Mouse (Mus musculus) midbrain, embryonic 14.5 days (tissue): ENCODE results near the gene Gja5. TPM values are rescaled to one million over a fixed set of nuclear protein-coding genes. Genes with fewer than 3 reads are reported as not detected.
A peak's percentile ranks its signal among the peaks of the same experiment; 100 is the strongest.

Source experiments
- ATAC-seq: fragments of 200-750 bp; cut with Nextera tagmentation; 2 replicates; pipeline ENCODE4 v1.8.0; 2017; ENCODE audit warnings: moderate number of reproducible peaks, moderate library complexity; ENCODE audit not compliant: low FRiP score, low TSS enrichment
- DNase-seq: peaks from one replicate; pipeline ENCODE4 v3.0.0-alpha.2; 2015
- H3K27ac ChIP-seq: fragments of 300-500 bp; sonication (generic); replicated peaks from 2 replicates; pipeline ENCODE4 v1.5.1; 2014; ENCODE audit warnings: mild to moderate bottlenecking, low read depth, low read length, moderate library complexity
- H3K27me3 ChIP-seq: fragments of 300-500 bp; sonication (generic); 2 replicates; pipeline ENCODE4 v1.6.1; 2014; ENCODE audit warnings: low read length, control low read depth, mixed read lengths; ENCODE audit not compliant: control insufficient read depth, insufficient read depth
- H3K36me3 ChIP-seq: fragments of 300-500 bp; sonication (generic); 2 replicates; pipeline ENCODE4 v1.6.1; 2014; ENCODE audit warnings: low read length, control low read depth; ENCODE audit not compliant: control insufficient read depth, insufficient read depth
- H3K4me1 ChIP-seq: fragments of 300-500 bp; sonication (generic); 2 replicates; pipeline ENCODE4 v1.6.1; 2014; ENCODE audit warnings: mild to moderate bottlenecking, antibody characterized with exemption, low read length, control low read depth; ENCODE audit not compliant: control insufficient read depth, insufficient read depth
- H3K4me2 ChIP-seq: fragments of 300-500 bp; sonication (generic); 2 replicates; pipeline ENCODE4 v1.6.1; 2014; ENCODE audit warnings: mild to moderate bottlenecking, low read length, moderate library complexity
- H3K4me3 ChIP-seq: fragments of 300-500 bp; sonication (generic); replicated peaks from 2 replicates; pipeline ENCODE4 v1.5.1; 2014; ENCODE audit warnings: low read depth, low read length
- H3K9ac ChIP-seq: fragments of 300-500 bp; sonication (generic); replicated peaks from 2 replicates; pipeline ENCODE4 v1.6.1; 2014; ENCODE audit warnings: mild to moderate bottlenecking, low read length, moderate library complexity
- H3K9me3 ChIP-seq: fragments of 300-500 bp; sonication (generic); 2 replicates; pipeline ENCODE4 v1.6.1; 2016; ENCODE audit warnings: low read length, control low read depth, mixed read lengths; ENCODE audit not compliant: control insufficient read depth
- WGBS: fragments of 180-500 bp; shearing (Covaris S2); extraction: QIAGEN DNeasy Blood & Tissue Kit; methylation state at CpG from one replicate; pipeline ENCODE4 v1.1.7; 2014; 5-methylcytosine and 5-hydroxymethylcytosine counted together
- polyA plus RNA-seq: library from polyadenylated mRNA; unstranded; fragments of >200 nt; fragmentation: Nextera tagmentation; extraction: Ambion mirVana; gene quantifications from 2 replicates; pipeline ENCODE4 v1.2.1, GENCODE M21; 2014

Gja5 gene
- polyA plus RNA-seq, 1 experiment from 2014 or later: 2.0 TPM

DNA sequence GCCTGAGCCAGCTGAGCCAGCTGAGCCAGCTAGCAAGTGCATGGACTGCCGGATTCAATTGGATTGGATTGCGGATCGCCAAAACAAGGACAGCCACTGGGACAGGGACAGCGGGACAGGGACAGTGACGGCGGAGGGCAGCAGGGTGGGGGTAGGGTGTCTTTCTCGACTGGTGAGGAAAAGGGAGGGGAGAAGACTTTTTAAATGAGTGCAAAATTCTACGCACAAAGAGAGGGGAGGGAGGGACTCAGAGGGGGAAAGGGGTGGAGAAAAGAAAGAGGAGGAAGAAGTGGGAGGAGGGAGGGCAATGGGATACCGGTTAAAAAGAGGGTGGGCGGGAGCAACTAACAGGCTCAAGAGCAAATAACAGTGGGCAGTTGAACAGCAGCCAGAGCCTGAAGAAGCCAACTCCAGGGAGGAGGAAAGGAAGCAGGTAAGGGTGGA lies 127.6 kb downstream of the Gja5 start:
- DNase-seq (peak; percentile 31), ATAC-seq (no peak)
- Histone ChIP-seq H3K4me2 (peak overlapping the region; percentile 44), H3K27ac (no peak overlapping the region), H3K9ac (peak overlapping the region; percentile 6; the same call in 1 of the 2 replicates), H3K4me1 (0 out of 2 replicates have a peak, but pooled peaks cover 8% of the 10 kb centered on the region), H3K4me3 (peak overlapping the region; percentile 24), H3K27me3 (no peaks in the 10 kb centered on the region), H3K36me3 (no peaks in the 10 kb centered on the region), H3K9me3 (no peaks in the 10 kb centered on the region)
- WGBS: 1% methylated on average over 10 of the region's 10 CpGs

DNA sequence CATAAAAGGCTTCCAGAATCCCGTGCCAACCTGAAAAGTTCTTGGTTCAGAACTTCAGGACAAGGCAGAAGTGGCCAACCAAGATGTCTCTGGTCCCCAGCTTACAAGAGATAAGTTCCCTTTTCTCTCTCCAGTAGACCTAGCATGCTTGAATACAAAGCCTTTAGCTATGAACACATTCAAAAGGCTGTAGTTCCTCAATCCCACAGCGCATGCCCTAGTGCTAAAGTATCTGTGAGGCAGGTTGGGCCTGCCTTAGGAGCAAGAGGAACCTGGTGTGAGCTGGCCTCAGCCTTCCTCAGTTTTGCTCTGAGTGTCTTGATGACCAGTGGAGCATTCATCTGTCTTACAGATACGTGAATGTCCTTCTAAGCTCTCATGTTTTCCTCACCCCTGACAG lies 131.1 kb downstream of the Gja5 start:
- no peak overlapping the region for H3K27ac ChIP-seq
- no peaks in the 10 kb centered on the region for H3K27me3 ChIP-seq
- no peak overlapping the region for H3K4me3 ChIP-seq
- H3K36me3 ChIP-seq: no peaks in the 10 kb centered on the region
- H3K4me1 ChIP-seq: 0 out of 2 replicates have a peak, but pooled peaks cover 8% of the 10 kb centered on the region
- no peak overlapping the region for H3K4me2 ChIP-seq
- no peaks in the 10 kb centered on the region for H3K9me3 ChIP-seq
- ATAC-seq (no peak), DNase-seq (no peak)
- 89% methylated on average over 3 of the region's 3 CpGs for WGBS
- H3K9ac ChIP-seq: no peak overlapping the region

DNA sequence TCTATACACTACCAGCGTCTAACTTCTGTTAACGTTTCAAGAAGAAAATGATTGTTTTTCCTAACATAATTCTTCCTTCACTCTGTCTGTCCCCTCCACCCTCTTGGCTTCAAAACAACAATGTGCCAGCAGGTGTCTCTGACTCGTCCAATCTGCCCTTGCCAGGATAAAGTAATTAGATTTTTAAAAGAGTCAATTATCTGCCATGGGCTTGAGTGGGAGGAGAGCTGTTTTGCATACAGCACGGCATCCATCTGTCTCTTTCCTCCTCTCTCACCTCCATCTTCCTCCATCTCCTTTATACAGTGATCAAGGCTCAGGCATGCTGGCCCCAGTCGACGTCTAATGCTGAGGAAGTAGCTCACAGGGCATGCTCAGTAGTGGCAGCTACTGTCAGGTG lies 132.6 kb downstream of the Gja5 start:
- no peak for ATAC-seq
- Histone ChIP-seq H3K36me3 (no peaks in the 10 kb centered on the region), H3K9ac (no peak overlapping the region), H3K4me1 (0 out of 2 replicates have a peak, but pooled peaks cover 7% of the 10 kb centered on the region), H3K27ac (no peak overlapping the region), H3K4me2 (no peak overlapping the region), H3K4me3 (no peak overlapping the region), H3K9me3 (no peaks in the 10 kb centered on the region), H3K27me3 (no peaks in the 10 kb centered on the region)
- DNase-seq: no peak
- 36% methylated on average over 6 of the region's 6 CpGs for WGBS

DNA sequence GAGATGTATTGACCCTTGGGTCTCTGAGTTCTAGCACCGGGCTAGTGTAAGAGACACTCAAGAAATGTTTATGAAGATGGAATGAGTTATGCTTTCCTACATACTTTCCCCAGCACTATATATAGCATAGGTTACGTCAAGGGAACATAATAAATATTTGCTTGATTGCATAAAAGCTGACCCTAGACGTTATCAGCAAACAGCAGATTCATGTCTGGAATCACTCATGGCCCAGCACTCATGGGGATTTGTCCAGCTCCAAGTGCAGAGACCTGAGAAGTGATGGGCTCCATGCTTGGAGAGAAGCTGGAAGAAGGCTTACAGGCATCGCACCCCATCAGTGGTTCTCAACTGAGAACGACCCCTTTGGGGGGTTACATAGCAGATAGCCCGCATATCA lies 135.2 kb downstream of the Gja5 start:
- ATAC-seq (no peak), DNase-seq (no peak)
- Histone ChIP-seq H3K27ac (no peak overlapping the region), H3K9me3 (no peaks in the 10 kb centered on the region), H3K4me1 (no peaks in the 10 kb centered on the region), H3K4me3 (no peak overlapping the region), H3K9ac (no peak overlapping the region), H3K27me3 (no peaks in the 10 kb centered on the region), H3K36me3 (no peaks in the 10 kb centered on the region), H3K4me2 (no peak overlapping the region)
- 92% methylated on average over 6 of the region's 6 CpGs for WGBS

DNA sequence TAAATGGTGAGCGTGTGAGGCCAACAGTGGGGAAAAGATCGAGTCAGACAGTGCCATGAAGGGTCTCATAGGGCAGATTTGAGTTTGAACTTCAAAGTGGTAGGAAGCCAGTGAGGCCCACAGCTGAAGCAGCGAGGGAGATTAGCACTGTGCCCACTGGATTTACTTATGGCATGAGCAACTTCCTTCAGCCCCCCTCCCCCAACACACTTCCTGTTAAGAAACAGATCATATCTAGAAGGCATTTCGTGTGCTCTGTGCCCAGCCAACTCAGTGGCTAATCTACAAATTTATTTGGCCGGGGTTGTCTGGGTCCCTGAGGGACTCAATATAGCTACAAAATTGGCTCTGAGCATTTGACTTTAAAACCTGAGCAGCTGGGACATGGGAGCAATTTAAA lies 139.7 kb downstream of the Gja5 start:
- Histone ChIP-seq H3K36me3 (no peaks in the 10 kb centered on the region), H3K9ac (no peak overlapping the region), H3K4me3 (no peak overlapping the region), H3K4me2 (no peak overlapping the region), H3K27ac (no peak overlapping the region), H3K27me3 (no peaks in the 10 kb centered on the region), H3K4me1 (no peaks in the 10 kb centered on the region), H3K9me3 (no peaks in the 10 kb centered on the region)
- ATAC-seq (no peak), DNase-seq (no peak)
- 75% methylated on average over 5 of the region's 5 CpGs for WGBS

DNA sequence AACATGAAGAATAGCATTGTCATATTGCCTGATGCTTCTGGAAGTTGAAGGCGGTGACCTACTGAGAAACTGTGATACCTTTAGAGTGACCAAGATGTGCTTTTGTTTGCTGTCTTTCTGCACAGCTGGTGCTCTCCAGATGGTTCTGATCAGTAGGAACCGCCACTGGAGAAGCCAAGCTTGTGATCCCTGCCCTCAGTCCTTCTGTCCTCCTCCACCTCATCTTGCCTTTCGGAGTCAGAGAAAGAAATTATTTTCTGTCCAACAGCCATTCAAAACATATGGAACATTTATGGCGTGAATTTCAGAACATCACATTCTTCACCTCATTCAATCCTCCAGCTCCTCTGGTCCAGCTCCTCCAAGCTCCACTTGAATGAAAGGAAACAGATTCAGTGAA lies 143.3 kb downstream of the Gja5 start:
- DNase-seq: no peak
- no peaks in the 10 kb centered on the region for H3K36me3 ChIP-seq
- 91% methylated on average over 4 of the region's 4 CpGs for WGBS

DNA sequence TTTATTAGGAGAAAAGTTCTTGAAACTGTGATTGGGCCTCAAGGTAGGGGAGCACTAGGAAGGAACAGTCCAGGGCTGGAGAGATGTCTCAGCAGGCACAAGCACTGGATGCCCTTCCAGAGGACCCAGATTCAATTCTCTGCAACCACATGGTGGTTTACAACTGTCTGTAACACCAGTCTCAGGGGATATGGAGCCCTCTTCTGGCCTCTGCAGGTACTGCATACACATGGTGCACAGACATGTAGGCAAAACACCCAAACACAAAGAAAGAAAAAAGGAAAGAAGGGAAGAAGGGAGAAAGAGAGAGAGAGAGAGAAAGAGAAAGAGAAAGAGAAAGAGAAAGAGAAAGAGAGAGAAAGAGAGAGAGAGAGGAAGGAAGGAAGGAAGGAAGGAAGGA lies 143.9 kb downstream of the Gja5 start:
- Histone ChIP-seq H3K9me3 (no peaks in the 10 kb centered on the region), H3K4me1 (no peaks in the 10 kb centered on the region; the same call in 1 of the 2 replicates), H3K4me2 (no peak overlapping the region), H3K9ac (no peak overlapping the region), H3K36me3 (no peaks in the 10 kb centered on the region), H3K4me3 (no peak overlapping the region), H3K27ac (no peak overlapping the region), H3K27me3 (no peaks in the 10 kb centered on the region)
- ATAC-seq (no peak), DNase-seq (no peak)

More for the DNA sequence above, 143.3 kb downstream of the Gja5 start:
- no peak overlapping the region for H3K27ac ChIP-seq
- no peak for ATAC-seq
- H3K27me3 ChIP-seq: no peaks in the 10 kb centered on the region
- H3K4me3 ChIP-seq: no peak overlapping the region
- no peaks in the 10 kb centered on the region for H3K9me3 ChIP-seq
- H3K4me2 ChIP-seq: no peak overlapping the region
- no peaks in the 10 kb centered on the region; the same call in 1 of the 2 replicates for H3K4me1 ChIP-seq
- no peak overlapping the region for H3K9ac ChIP-seq

DNA sequence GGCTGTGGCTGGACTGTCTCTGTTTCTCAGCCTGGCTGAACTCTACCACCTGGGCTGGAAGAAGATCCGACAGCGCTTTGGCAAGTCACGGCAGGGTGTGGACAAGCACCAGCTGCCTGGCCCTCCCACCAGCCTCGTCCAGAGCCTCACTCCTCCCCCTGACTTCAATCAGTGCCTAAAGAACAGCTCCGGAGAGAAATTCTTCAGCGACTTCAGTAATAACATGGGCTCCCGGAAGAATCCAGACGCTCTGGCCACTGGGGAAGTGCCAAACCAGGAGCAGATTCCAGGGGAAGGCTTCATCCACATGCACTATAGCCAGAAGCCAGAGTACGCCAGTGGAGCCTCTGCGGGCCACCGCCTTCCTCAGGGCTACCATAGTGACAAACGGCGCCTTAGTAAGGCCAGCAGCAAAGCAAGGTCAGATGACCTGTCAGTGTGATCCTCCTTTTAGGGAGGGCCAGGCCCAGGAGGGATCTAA lies 146.8 kb downstream of the Gja5 start:
- Histone ChIP-seq H3K4me3 (no peak overlapping the region), H3K4me2 (no peak overlapping the region), H3K9me3 (no peaks in the 10 kb centered on the region), H3K36me3 (no peaks in the 10 kb centered on the region), H3K4me1 (no peaks in the 10 kb centered on the region; the same call in 1 of the 2 replicates), H3K27me3 (no peaks in the 10 kb centered on the region), H3K9ac (no peak overlapping the region), H3K27ac (no peak overlapping the region)
- DNase-seq (no peak), ATAC-seq (no peak)
- 53% methylated on average over 13 of the region's 13 CpGs for WGBS

DNA sequence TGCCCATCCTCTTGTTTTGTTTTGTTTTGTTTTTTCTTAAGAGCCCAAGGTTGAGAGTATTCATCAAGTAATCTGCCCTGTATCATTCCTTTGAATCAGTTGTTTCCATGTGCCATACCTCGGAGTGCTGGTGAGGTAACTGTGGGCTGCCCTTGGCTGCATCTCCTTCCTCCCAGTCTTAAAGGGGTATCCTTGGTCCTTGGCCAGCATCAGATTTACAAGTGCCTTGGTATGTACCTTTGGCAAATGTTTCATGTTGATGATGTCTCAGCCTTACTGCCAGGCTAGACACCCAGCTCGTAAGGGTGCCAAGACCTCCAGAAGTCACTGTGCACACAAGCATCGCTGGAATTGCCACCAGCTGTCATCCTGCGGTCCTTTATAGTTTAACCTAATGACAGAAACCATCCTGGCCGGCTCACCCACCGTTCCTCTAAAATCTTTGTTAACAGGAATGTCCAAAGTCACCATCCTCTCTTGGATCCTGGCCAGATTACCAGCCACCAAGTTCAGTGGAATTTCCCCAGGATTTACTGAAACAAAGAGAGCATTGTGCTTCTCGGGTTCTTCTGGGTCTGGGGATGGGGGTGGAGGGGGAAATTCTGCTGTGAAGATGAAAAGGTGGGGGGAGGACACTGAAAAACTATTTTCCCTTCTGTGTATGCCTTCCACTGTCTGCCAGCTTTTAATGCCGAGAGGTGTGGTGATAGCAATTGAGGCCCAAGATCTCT lies 147.7 kb downstream of the Gja5 start:
- ATAC-seq (no peak), DNase-seq (peak; percentile 39)
- WGBS: 45% methylated on average over 8 of the region's 8 CpGs
- no peaks in the 10 kb centered on the region for H3K9me3 ChIP-seq
- H3K27ac ChIP-seq: no peak overlapping the region
- no peaks in the 10 kb centered on the region for H3K27me3 ChIP-seq
- H3K4me1 ChIP-seq: no peaks in the 10 kb centered on the region; the same call in 1 of the 2 replicates
- no peaks in the 10 kb centered on the region for H3K36me3 ChIP-seq
- no peak overlapping the region for H3K9ac ChIP-seq
- no peak overlapping the region for H3K4me3 ChIP-seq
- no peak overlapping the region for H3K4me2 ChIP-seq
